Mouse (Mus musculus) urinary bladder, postnatal 25 days (tissue): ENCODE measurements around the gene Tbc1d7.

ENCODE experiments used
- DNase-seq: peaks from one replicate; pipeline ENCODE4 v3.0.0; 2022; ENCODE audit warnings: low spot score

Tbc1d7 gene

GRCm38 (mm10) chr13:43133400-43133799 is 37.9 kb downstream of the Tbc1d7 start:
- DNase-seq = no peak

GRCm38 (mm10) chr13:43132859-43133258 is 38.4 kb downstream of the Tbc1d7 start:
- no peak for DNase-seq

- DNase-seq = no peak
These were observed 39.5 kb downstream of the Tbc1d7 start for GRCm38 (mm10) chr13:43131741-43132191.

GRCm38 (mm10) chr13:43130161-43130560 is 41.1 kb downstream of the Tbc1d7 start:
- no peak for DNase-seq

GRCm38 (mm10) chr13:43124683-43125074 is 46.6 kb downstream of the Tbc1d7 start:
- DNase-seq = no peak

- no peak for DNase-seq
These were observed 47.2 kb downstream of the Tbc1d7 start for GRCm38 (mm10) chr13:43123895-43124682.

GRCm38 (mm10) chr13:43122306-43123070 is 48.8 kb downstream of the Tbc1d7 start:
- no peak for DNase-seq

GRCm38 (mm10) chr13:43113141-43113540 is 58.2 kb downstream of the Tbc1d7 start:
- no peak for DNase-seq

GRCm38 (mm10) chr13:43112707-43113106 is 58.6 kb downstream of the Tbc1d7 start:
- no peak for DNase-seq

GRCm38 (mm10) chr13:43112280-43112679 is 59.0 kb downstream of the Tbc1d7 start:
- no peak for DNase-seq

- no peak for DNase-seq
These were observed 66.8 kb downstream of the Tbc1d7 start for GRCm38 (mm10) chr13:43104496-43104895.

- DNase-seq = no peak
These were observed 68.4 kb downstream of the Tbc1d7 start for GRCm38 (mm10) chr13:43102943-43103342.
